Mouse (Mus musculus) testis, adult 2 months (tissue): Measurements from ENCODE around the gene Frem2.

Experiments used
- CTCF ChIP-seq: fragments of 200-500 bp; IDR thresholded peaks from 2 replicates; pipeline ENCODE4 v1.5.1; 2012; ENCODE audit warnings: low read depth, mild to moderate bottlenecking, inconsistent platforms, low read length, moderate library complexity; ENCODE audit not compliant: control insufficient read depth, insufficient read depth, insufficient replicate concordance
- POLR2A ChIP-seq: fragments of 200-500 bp; IDR thresholded peaks from 2 replicates; pipeline ENCODE4 v1.6.1; 2012; ENCODE audit warnings: low read depth, mild to moderate bottlenecking, inconsistent platforms, low read length, moderate library complexity; ENCODE audit not compliant: control insufficient read depth

DNA sequence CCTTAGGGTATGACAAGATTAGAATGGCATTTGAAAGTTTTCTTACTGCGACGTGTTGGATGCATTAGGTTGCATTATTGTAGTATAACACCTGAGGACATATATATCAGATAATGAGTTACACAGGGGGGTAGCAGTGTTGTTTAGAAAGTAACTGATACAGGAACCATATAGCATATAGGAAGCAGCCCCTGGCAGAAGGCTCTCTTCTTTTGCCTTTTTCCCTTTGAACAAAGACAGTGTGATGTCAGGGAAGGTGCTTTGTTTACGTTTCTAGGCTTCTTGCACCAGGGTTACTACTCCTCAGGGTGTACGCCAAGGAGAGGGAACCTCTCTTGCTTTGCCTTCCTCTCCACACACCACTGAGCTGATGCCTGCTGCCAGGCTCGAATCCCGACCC lies 168.8 kb downstream of the Frem2 start, which contains the start of gene Stoml3:
- no peak for TF ChIP-seq CTCF
- TF ChIP-seq POLR2A, result no peak
